Mouse (Mus musculus) hindbrain, embryonic 11.5 days (tissue): Measurements from ENCODE around the gene Mfsd13b. TPM values are rescaled to one million over a fixed set of nuclear protein-coding genes. Genes with fewer than 3 reads are reported as not detected.

Experiments
- ATAC-seq: fragments of 200-750 bp; cut with Nextera tagmentation; 2 replicates; pipeline ENCODE4 v1.8.0; 2017; ENCODE audit warnings: mild to moderate bottlenecking, moderate TSS enrichment, moderate library complexity; ENCODE audit not compliant: low FRiP score
- DNase-seq: peaks from one replicate; pipeline ENCODE4 v3.0.0-alpha.2; 2015; ENCODE audit warnings: low spot score
- H3K27ac ChIP-seq: fragments of 300-500 bp; sonication (generic); 2 replicates; pipeline ENCODE4 v1.5.1; 2014; ENCODE audit warnings: mild to moderate bottlenecking, low read depth, low read length
- H3K27me3 ChIP-seq: fragments of 300-500 bp; sonication (generic); 2 replicates; pipeline ENCODE4 v1.6.1; 2014; ENCODE audit warnings: mild to moderate bottlenecking, low read length, moderate library complexity, mixed read lengths; ENCODE audit not compliant: control insufficient read depth, insufficient read depth
- H3K36me3 ChIP-seq: fragments of 300-500 bp; sonication (generic); 2 replicates; pipeline ENCODE4 v1.6.1; 2014; ENCODE audit warnings: mild to moderate bottlenecking, low read length, moderate library complexity, mixed read lengths; ENCODE audit not compliant: control insufficient read depth, insufficient read depth
- H3K4me1 ChIP-seq: fragments of 300-500 bp; sonication (generic); replicated peaks from 2 replicates; pipeline ENCODE4 v1.6.1; 2014; ENCODE audit warnings: low read length, mixed read lengths; ENCODE audit not compliant: control insufficient read depth, insufficient read depth
- H3K4me2 ChIP-seq: fragments of 300-500 bp; sonication (generic); replicated peaks from 2 replicates; pipeline ENCODE4 v1.6.1; 2014; ENCODE audit warnings: mild to moderate bottlenecking, low read depth, low read length
- H3K4me3 ChIP-seq: fragments of 300-500 bp; sonication (generic); 2 replicates; pipeline ENCODE4 v1.5.1; 2014; ENCODE audit warnings: low read depth, low read length
- H3K9ac ChIP-seq: fragments of 300-500 bp; sonication (generic); 2 replicates; pipeline ENCODE4 v1.6.1; 2014; ENCODE audit warnings: low read depth, low read length
- H3K9me3 ChIP-seq: fragments of 300-500 bp; sonication (generic); 2 replicates; pipeline ENCODE4 v1.6.1; 2016; ENCODE audit warnings: low read length; ENCODE audit not compliant: control insufficient read depth
- WGBS: fragments of 180-500 bp; shearing (Covaris S2); extraction: QIAGEN DNeasy Blood & Tissue Kit; methylation state at CpG from one replicate; pipeline ENCODE4 v1.1.7; 2014; 5-methylcytosine and 5-hydroxymethylcytosine counted together
- polyA plus RNA-seq: library from polyadenylated mRNA; unstranded; fragments of >200 nt; fragmentation: Nextera tagmentation; extraction: Ambion mirVana; gene quantifications from 2 replicates; pipeline ENCODE4 v1.2.1, GENCODE M21; 2014

The Mfsd13b gene
- polyA plus RNA-seq, 1 experiment from 2014 or later = 0.66 TPM

- 89% methylated on average over 3 of the region's 3 CpGs for WGBS
- H3K4me1 ChIP-seq = no peaks in the 10 kb centered on the region
- H3K36me3 ChIP-seq = no peaks in the 10 kb centered on the region
- no peak overlapping the region for H3K27ac ChIP-seq
- H3K4me3 ChIP-seq = no peak overlapping the region
- DNase-seq (no peak), ATAC-seq (no peak)
- H3K4me2 ChIP-seq = no peak overlapping the region
- H3K9me3 ChIP-seq = no peaks in the 10 kb centered on the region
- no peak overlapping the region for H3K9ac ChIP-seq
- no peaks in the 10 kb centered on the region for H3K27me3 ChIP-seq
Observed at GRCm38 (mm10) chr7:121001879-121002278, 19.6 kb downstream of the Mfsd13b start.

GRCm38 (mm10) chr7:121002407-121002928 lies 20.2 kb downstream of the Mfsd13b start:
- no peak overlapping the region for H3K4me3 ChIP-seq
- ATAC-seq (no peak), DNase-seq (no peak)
- H3K9ac ChIP-seq = no peak overlapping the region
- whole genome bisulfite sequencing = 85% methylated on average over 5 of the region's 5 CpGs
- no peaks in the 10 kb centered on the region for H3K9me3 ChIP-seq
- no peak overlapping the region for H3K27ac ChIP-seq
- no peaks in the 10 kb centered on the region for H3K36me3 ChIP-seq
- no peak overlapping the region for H3K4me2 ChIP-seq
- no peaks in the 10 kb centered on the region for H3K4me1 ChIP-seq
- no peaks in the 10 kb centered on the region for H3K27me3 ChIP-seq

GRCm38 (mm10) chr7:121003793-121004418 lies 21.6 kb downstream of the Mfsd13b start:
- ATAC-seq = no peak
- H3K9me3 ChIP-seq = no peaks in the 10 kb centered on the region
- H3K27ac ChIP-seq = no peak overlapping the region
- H3K4me2 ChIP-seq = no peak overlapping the region
- no peak for DNase-seq
- H3K27me3 ChIP-seq = no peaks in the 10 kb centered on the region
- no peak overlapping the region for H3K9ac ChIP-seq
- no peaks in the 10 kb centered on the region for H3K4me1 ChIP-seq
- no peaks in the 10 kb centered on the region for H3K36me3 ChIP-seq
- 78% methylated on average over 4 of the region's 4 CpGs for WGBS
- no peak overlapping the region for H3K4me3 ChIP-seq

- no peaks in the 10 kb centered on the region for H3K4me1 ChIP-seq
- H3K27ac ChIP-seq = no peak overlapping the region
- no peak overlapping the region for H3K4me2 ChIP-seq
- no peaks in the 10 kb centered on the region for H3K27me3 ChIP-seq
- DNase-seq (no peak), ATAC-seq (no peak)
- no peaks in the 10 kb centered on the region for H3K36me3 ChIP-seq
- no peak overlapping the region for H3K4me3 ChIP-seq
- no peaks in the 10 kb centered on the region for H3K9me3 ChIP-seq
- 66% methylated on average over 10 of the region's 10 CpGs for WGBS
- H3K9ac ChIP-seq = no peak overlapping the region
Observed at GRCm38 (mm10) chr7:121011794-121012689, 29.7 kb downstream of the Mfsd13b start.

- no peak overlapping the region for H3K4me2 ChIP-seq
- no peak overlapping the region for H3K9ac ChIP-seq
- no peaks in the 10 kb centered on the region for H3K4me1 ChIP-seq
- WGBS = 90% methylated on average over 10 of the region's 10 CpGs
- no peak overlapping the region for H3K27ac ChIP-seq
- no peak for DNase-seq
- no peaks in the 10 kb centered on the region for H3K9me3 ChIP-seq
- no peak overlapping the region for H3K4me3 ChIP-seq
- no peaks in the 10 kb centered on the region for H3K36me3 ChIP-seq
- no peaks in the 10 kb centered on the region for H3K27me3 ChIP-seq
- no peak for ATAC-seq
Observed at GRCm38 (mm10) chr7:121014486-121014885, 32.2 kb downstream of the Mfsd13b start.

- Histone ChIP-seq H3K27me3 (no peaks in the 10 kb centered on the region), H3K27ac (no peak overlapping the region), H3K4me2 (no peak overlapping the region), H3K9me3 (no peaks in the 10 kb centered on the region), H3K36me3 (no peaks in the 10 kb centered on the region), H3K9ac (no peak overlapping the region), H3K4me1 (no peaks in the 10 kb centered on the region), H3K4me3 (no peak overlapping the region)
- DNase-seq = no peak
- no peak for ATAC-seq
- 87% methylated on average over 3 of the region's 3 CpGs for WGBS
Observed at GRCm38 (mm10) chr7:121018778-121019177, 36.5 kb downstream of the Mfsd13b start.

- no peak overlapping the region for H3K4me3 ChIP-seq
- DNase-seq (no peak), ATAC-seq (no peak)
- WGBS = 44% methylated on average over 8 of the region's 8 CpGs
- H3K27ac ChIP-seq = no peak overlapping the region
- no peaks in the 10 kb centered on the region for H3K9me3 ChIP-seq
- no peaks in the 10 kb centered on the region for H3K4me1 ChIP-seq
- H3K4me2 ChIP-seq = no peak overlapping the region
- no peaks in the 10 kb centered on the region for H3K27me3 ChIP-seq
- H3K9ac ChIP-seq = no peak overlapping the region
- no peaks in the 10 kb centered on the region for H3K36me3 ChIP-seq
Observed at GRCm38 (mm10) chr7:121020277-121020676, 38.0 kb downstream of the Mfsd13b start.

GRCm38 (mm10) chr7:121025221-121026008 lies 43.1 kb downstream of the Mfsd13b start:
- Histone ChIP-seq H3K4me3 (no peak overlapping the region), H3K4me1 (no peaks in the 10 kb centered on the region), H3K9me3 (no peaks in the 10 kb centered on the region), H3K27me3 (no peaks in the 10 kb centered on the region), H3K27ac (no peak overlapping the region), H3K4me2 (no peak overlapping the region), H3K9ac (no peak overlapping the region), H3K36me3 (no peaks in the 10 kb centered on the region)
- ATAC-seq = no peak
- DNase-seq = no peak
- 83% methylated on average over 6 of the region's 6 CpGs for WGBS
